Mouse (Mus musculus) liver, embryonic 15.5 days (tissue): ENCODE data around the gene Gm49337. TPM values are rescaled to one million over a fixed set of nuclear protein-coding genes. Genes with fewer than 3 reads are reported as not detected.

Source experiments
- ATAC-seq: fragments of 200-750 bp; cut with Nextera tagmentation; 2 replicates; pipeline ENCODE4 v1.8.0; 2017; ENCODE audit warnings: moderate number of reproducible peaks, mild to moderate bottlenecking, moderate library complexity; ENCODE audit not compliant: insufficient read depth
- H3K27ac ChIP-seq: fragments of 300-500 bp; sonication (generic); replicated peaks from 2 replicates; pipeline ENCODE4 v1.5.1; 2015; ENCODE audit warnings: mild to moderate bottlenecking, inconsistent platforms
- H3K27me3 ChIP-seq: fragments of 300-500 bp; sonication (generic); 2 replicates; pipeline ENCODE4 v1.6.1; 2015; ENCODE audit warnings: mild to moderate bottlenecking, inconsistent platforms
- H3K36me3 ChIP-seq: fragments of 300-500 bp; sonication (generic); replicated peaks from 2 replicates; pipeline ENCODE4 v1.6.1; 2015; ENCODE audit warnings: moderate library complexity, mild to moderate bottlenecking, inconsistent platforms
- H3K4me1 ChIP-seq: fragments of 300-500 bp; sonication (generic); replicated peaks from 2 replicates; pipeline ENCODE4 v1.6.1; 2015; ENCODE audit warnings: inconsistent platforms
- H3K4me2 ChIP-seq: fragments of 300-500 bp; sonication (generic); 2 replicates; pipeline ENCODE4 v1.6.1; 2015; ENCODE audit warnings: moderate library complexity, mild to moderate bottlenecking, inconsistent platforms
- H3K4me3 ChIP-seq: fragments of 300-500 bp; sonication (generic); replicated peaks from 2 replicates; pipeline ENCODE4 v1.5.1; 2015; ENCODE audit warnings: mild to moderate bottlenecking, inconsistent platforms
- H3K9ac ChIP-seq: fragments of 300-500 bp; sonication (generic); 2 replicates; pipeline ENCODE4 v1.6.1; 2015; ENCODE audit warnings: moderate library complexity, mild to moderate bottlenecking, inconsistent platforms
- H3K9me3 ChIP-seq: fragments of 300-500 bp; sonication (generic); replicated peaks from 2 replicates; pipeline ENCODE4 v1.6.1; 2016; ENCODE audit warnings: inconsistent platforms
- WGBS: fragments of 180-500 bp; shearing (Covaris S2); methylation state at CpG from one replicate; pipeline ENCODE4 v1.1.7; 2015; ENCODE audit warnings: mixed read lengths; ENCODE audit not compliant: insufficient replicate concordance; 5-methylcytosine and 5-hydroxymethylcytosine counted together
- polyA plus RNA-seq: library from polyadenylated mRNA; unstranded; fragments of >200 nt; fragmentation: Nextera tagmentation; extraction: Ambion mirVana; gene quantifications from 2 replicates; pipeline ENCODE4 v1.2.1, GENCODE M21; 2015

Gm49337 gene
- polyA plus RNA-seq, 1 experiment from 2014 or later, result not detected

DNA sequence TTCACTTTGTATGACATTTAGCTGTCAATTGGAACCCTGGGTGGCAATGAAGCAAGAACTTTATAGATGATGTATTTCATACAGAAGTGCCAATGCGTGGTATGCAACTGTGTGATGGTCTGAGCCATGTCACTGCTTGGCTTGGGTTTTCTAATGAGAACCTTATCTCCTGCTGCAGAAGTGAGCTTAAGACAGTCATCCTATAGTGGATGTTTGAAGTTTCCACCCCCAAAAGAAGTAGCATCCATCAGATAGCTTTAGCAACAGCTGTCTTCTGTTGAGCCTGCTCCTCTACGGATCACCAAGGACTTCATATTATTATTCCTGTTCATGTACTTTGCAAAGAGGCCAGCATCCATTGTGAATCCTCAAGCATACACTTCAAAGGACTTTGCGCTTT, 76.8 kb downstream of the Gm49337 start:
- no peak for ATAC-seq
- Histone ChIP-seq H3K4me1 (no peaks in the 10 kb centered on the region), H3K9ac (no peak overlapping the region), H3K36me3 (no peaks in the 10 kb centered on the region), H3K27me3 (no peaks in the 10 kb centered on the region), H3K4me2 (no peak overlapping the region), H3K27ac (no peak overlapping the region), H3K9me3 (no peaks in the 10 kb centered on the region), H3K4me3 (no peak overlapping the region)
- WGBS, result 57% methylated on average over 3 of the region's 3 CpGs

DNA sequence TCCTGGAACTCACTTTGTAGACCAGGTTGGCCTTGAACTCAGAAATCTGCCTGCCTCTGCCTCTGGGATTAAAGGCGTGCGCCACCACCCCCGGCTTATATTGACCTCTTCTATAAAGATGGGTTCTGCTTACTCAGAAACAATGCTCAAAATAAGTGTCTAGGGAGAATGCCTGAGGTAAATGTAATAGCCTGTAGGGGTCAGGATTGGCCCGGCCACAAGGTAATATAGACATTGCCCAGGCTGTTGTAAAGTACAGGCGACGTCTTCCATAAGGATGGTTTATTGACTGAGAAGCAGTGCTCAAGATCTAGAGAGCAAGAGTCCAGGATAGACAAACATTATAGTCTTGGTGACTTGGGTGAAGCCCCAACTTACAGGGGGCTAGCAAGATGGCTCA, 95.0 kb downstream of the Gm49337 start:
- no peaks in the 10 kb centered on the region for H3K27me3 ChIP-seq
- WGBS, result 83% methylated on average over 6 of the region's 6 CpGs
- no peaks in the 10 kb centered on the region for H3K36me3 ChIP-seq
- H3K9me3 ChIP-seq, result no peaks in the 10 kb centered on the region
- no peak overlapping the region for H3K9ac ChIP-seq
- H3K4me2 ChIP-seq, result no peak overlapping the region
- no peaks in the 10 kb centered on the region for H3K4me1 ChIP-seq
- H3K27ac ChIP-seq, result no peak overlapping the region
- no peak for ATAC-seq
- H3K4me3 ChIP-seq, result no peak overlapping the region

DNA sequence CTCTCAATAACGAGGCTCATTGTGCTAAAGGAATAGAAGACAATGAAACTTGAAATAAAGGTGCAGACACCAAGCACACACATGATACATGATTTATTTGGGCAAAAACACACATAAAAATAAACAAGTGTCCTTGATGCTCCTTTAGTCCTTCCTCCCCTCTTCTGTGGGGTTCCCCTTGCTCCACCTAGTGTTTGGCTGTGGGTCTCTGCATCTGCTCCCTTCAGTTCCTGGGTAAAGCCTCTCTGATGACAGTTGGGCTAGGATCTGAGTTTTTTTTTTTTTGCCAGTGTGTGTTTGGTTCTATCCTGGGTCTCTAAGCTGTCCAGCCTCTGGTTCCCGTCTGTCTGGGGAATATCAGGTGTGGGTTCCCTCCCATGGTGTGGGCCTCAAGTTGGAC, 109.0 kb downstream of the Gm49337 start:
- no peaks in the 10 kb centered on the region for H3K36me3 ChIP-seq
- H3K27me3 ChIP-seq, result no peaks in the 10 kb centered on the region
- 53% methylated on average over 2 of the region's 2 CpGs for WGBS
- H3K4me3 ChIP-seq, result no peak overlapping the region
- no peak overlapping the region for H3K9ac ChIP-seq
- H3K4me2 ChIP-seq, result no peak overlapping the region
- ATAC-seq, result no peak
- no peaks in the 10 kb centered on the region for H3K9me3 ChIP-seq
- no peak overlapping the region for H3K27ac ChIP-seq
- H3K4me1 ChIP-seq, result no peaks in the 10 kb centered on the region

DNA sequence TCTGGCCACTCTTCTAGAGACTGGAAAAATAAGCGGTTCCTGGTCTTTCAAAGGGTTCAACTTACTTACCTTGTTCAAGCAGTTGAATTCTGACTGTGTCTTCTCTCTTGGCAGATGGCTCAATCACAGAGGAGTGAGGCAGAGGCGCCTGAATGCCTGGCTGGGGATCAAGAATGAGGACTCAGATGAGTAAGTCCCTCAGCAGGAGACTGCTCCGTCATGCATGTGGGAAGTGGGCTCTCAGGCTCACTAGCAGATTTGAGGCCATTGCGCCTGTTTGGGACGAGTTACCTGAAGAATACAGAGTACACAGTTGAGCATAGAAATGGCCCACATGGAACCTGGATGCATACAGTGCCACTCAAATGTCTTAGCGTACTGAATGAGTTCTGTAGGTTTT, 118.4 kb downstream of the Gm49337 start:
- no peak overlapping the region for H3K4me2 ChIP-seq
- H3K9me3 ChIP-seq, result no peaks in the 10 kb centered on the region
- ATAC-seq, result no peak
- H3K36me3 ChIP-seq, result no peaks in the 10 kb centered on the region
- no peaks in the 10 kb centered on the region for H3K4me1 ChIP-seq
- H3K4me3 ChIP-seq, result no peak overlapping the region
- no peak overlapping the region for H3K27ac ChIP-seq
- H3K27me3 ChIP-seq, result no peaks in the 10 kb centered on the region
- 69% methylated on average over 6 of the region's 6 CpGs for WGBS
- no peak overlapping the region for H3K9ac ChIP-seq

DNA sequence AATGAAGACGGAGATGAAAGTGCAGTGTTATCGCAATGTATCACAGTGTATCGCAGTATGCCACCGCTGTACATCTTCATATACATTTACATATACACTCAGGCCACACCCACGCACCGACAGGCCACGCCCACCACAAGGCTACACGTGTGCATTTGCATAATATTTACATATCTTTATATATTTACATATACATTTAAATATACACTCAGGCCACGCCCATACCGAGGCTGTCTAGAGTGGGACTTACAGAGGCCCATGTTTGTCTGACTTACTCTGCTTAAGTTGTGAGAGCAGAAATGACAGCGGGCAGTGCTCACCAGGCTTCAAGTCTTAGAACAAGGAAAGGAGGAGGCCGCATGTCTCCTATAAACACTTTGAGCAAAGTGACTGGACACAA, 120.1 kb downstream of the Gm49337 start:
- H3K4me3 ChIP-seq, result no peak overlapping the region
- H3K4me1 ChIP-seq, result no peaks in the 10 kb centered on the region
- WGBS, result 59% methylated on average over 12 of the region's 12 CpGs
- ATAC-seq, result no peak; the same call in 1 of the 2 replicates
- H3K9ac ChIP-seq, result no peak overlapping the region
- no peaks in the 10 kb centered on the region for H3K9me3 ChIP-seq
- no peaks in the 10 kb centered on the region for H3K36me3 ChIP-seq
- H3K4me2 ChIP-seq, result no peak overlapping the region
- no peak overlapping the region for H3K27ac ChIP-seq
- H3K27me3 ChIP-seq, result no peaks in the 10 kb centered on the region

DNA sequence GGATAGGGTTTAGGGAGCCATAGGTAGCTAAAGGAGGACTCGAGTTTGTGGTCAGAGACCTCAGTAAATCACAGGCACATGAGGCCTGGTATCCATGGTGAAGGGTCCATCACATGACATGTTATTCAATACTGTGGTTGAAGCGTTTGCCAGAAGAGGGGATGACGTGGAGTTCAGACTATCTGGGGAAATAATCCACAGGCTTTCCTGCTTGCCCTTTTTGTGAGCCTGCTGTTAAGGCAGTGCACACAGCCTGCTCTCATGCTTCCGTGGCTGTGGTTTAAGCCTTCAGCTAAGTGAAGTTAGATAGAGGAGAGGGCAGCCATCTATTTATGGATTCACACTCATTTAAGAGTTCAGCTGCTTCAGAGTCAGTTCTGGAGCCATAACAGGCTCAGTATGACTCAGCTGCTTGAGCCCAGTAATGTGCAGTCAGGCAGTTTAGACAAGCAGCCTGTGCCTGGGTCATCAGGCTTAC, 127.7 kb downstream of the Gm49337 start:
- H3K4me1 ChIP-seq, result no peaks in the 10 kb centered on the region
- H3K4me3 ChIP-seq, result no peak overlapping the region
- H3K27ac ChIP-seq, result no peak overlapping the region
- H3K27me3 ChIP-seq, result no peaks in the 10 kb centered on the region
- no peaks in the 10 kb centered on the region for H3K9me3 ChIP-seq
- ATAC-seq, result no peak
- 17% methylated on average over 4 of the region's 4 CpGs for WGBS
- H3K9ac ChIP-seq, result no peak overlapping the region
- H3K4me2 ChIP-seq, result no peak overlapping the region
- no peaks in the 10 kb centered on the region for H3K36me3 ChIP-seq

DNA sequence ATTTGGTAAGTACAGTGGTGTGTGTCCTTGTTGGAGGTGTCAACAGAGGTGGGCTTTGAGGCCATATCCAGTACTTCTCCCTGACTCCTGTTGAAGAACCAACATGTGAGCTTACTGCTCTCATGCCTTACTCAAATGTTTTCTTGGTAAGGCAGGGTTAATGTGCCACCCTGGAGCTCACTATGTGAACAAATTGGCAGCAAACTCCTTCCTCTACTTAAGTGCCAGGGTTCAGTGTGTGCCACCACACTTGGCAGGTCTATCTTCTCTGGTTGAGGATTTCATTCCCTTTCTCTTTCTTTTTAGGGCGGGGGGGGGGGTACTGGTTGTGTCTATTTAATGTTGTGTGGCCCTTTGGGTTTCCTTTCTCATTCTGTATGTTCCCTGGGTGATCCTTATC, 131.4 kb downstream of the Gm49337 start:
- Histone ChIP-seq H3K27ac (no peak overlapping the region), H3K4me2 (no peak overlapping the region), H3K27me3 (no peaks in the 10 kb centered on the region), H3K4me1 (no peaks in the 10 kb centered on the region), H3K36me3 (peaks cover 28% of the 10 kb centered on the region), H3K4me3 (no peak overlapping the region), H3K9ac (no peak overlapping the region), H3K9me3 (no peaks in the 10 kb centered on the region)
- no peak for ATAC-seq
- 16% methylated on average over 1 of the region's 1 CpGs for WGBS

DNA sequence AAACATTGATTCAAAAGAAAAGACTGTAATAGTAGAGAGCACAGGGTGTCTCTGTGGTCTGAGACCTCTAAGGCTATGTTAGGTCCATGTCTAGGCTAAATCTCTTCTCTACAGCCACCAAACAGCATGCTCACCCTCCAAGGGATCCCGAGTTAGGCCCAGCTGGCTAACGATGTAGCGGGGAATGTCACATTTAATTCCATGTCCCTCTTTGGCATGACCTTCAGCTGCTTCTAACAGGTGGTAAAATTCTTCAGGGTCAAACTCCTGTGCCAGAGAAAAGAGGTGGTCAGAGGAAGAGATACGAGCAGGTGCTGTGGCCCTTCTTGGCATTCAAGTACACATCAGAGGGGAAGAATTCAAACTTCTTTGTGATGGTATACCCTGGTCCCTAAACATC, 144.4 kb downstream of the Gm49337 start:
- ATAC-seq, result no peak
- H3K9ac ChIP-seq, result no peak overlapping the region
- no peaks in the 10 kb centered on the region for H3K9me3 ChIP-seq
- no peak overlapping the region for H3K4me3 ChIP-seq
- H3K27me3 ChIP-seq, result no peaks in the 10 kb centered on the region
- H3K27ac ChIP-seq, result no peak overlapping the region
- WGBS, result 76% methylated on average over 4 of the region's 4 CpGs
- H3K4me2 ChIP-seq, result no peak overlapping the region
- H3K36me3 ChIP-seq, result peaks cover 56% of the 10 kb centered on the region
- no peaks in the 10 kb centered on the region for H3K4me1 ChIP-seq

DNA sequence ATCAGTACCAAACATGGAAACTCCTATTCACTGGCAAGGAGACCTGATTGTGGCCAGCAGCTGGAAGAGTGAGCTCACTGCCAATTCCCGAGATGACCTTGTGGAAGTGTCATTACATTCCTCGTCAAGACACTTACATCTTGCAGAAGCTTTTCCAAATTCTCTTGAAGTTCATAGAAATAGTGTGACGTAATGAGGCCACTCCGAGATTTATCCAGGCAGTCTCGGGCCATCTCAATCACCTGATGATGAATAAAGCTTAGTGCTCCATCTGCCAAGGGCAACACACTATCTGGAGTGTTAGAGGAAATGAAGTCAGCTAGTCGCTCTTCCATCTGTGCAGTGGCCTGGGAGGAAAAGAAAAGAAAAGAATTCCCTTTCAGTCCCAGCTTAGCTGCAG, 148.9 kb downstream of the Gm49337 start:
- H3K36me3 ChIP-seq, result peaks cover 36% of the 10 kb centered on the region; the same call in 1 of the 2 replicates
- no peak overlapping the region for H3K4me2 ChIP-seq
- H3K27ac ChIP-seq, result no peak overlapping the region
- H3K9ac ChIP-seq, result no peak overlapping the region
- no peak for ATAC-seq
- no peaks in the 10 kb centered on the region for H3K4me1 ChIP-seq
- H3K27me3 ChIP-seq, result no peaks in the 10 kb centered on the region
- H3K9me3 ChIP-seq, result no peaks in the 10 kb centered on the region
- no peak overlapping the region for H3K4me3 ChIP-seq
- 77% methylated on average over 6 of the region's 6 CpGs for WGBS

DNA sequence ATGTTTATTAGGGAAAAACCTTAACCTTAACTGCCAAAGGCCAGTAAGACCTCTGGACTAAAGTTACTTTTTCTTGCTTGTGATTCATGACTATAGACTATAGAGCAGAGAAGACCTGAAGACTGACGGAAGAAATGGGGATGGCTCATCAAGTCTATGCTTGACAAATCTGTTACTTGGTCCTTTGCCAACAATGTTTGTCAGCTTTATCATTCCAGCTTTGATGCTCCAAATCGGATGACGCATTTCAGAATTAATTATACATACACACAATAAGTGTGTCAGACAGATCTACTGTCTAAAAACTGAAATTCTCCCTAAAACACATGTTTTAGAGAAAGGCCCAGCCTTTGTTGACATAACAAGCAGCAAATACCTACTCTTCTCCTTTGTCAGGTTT, 156.1 kb downstream of the Gm49337 start:
- Histone ChIP-seq H3K4me3 (no peak overlapping the region), H3K9me3 (no peaks in the 10 kb centered on the region), H3K27ac (no peak overlapping the region), H3K36me3 (peaks cover 12% of the 10 kb centered on the region), H3K4me1 (no peaks in the 10 kb centered on the region), H3K4me2 (no peak overlapping the region), H3K27me3 (no peaks in the 10 kb centered on the region), H3K9ac (no peak overlapping the region)
- ATAC-seq, result no peak
- WGBS, result 86% methylated on average over 3 of the region's 3 CpGs

DNA sequence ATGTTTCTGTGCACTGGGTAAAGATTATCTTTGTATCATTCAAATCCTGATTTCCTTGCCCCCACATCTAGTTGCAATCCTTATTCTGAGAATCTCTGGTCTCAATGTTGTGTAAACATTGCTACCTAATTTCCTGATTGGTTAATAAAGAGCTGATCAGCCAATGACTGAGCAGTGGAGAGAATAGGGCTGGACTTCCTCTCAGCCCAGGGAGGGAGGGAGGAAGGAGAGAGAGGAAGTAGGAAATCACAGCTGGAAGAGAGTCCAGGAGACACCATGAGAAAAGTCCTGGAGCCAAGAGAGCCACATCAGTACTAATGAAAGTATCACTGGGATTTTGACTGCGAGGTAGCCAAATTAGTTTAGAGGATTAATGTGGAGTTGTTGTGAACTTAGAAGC, 163.1 kb downstream of the Gm49337 start:
- WGBS, result 55% methylated on average over 1 of the region's 1 CpGs
- Histone ChIP-seq H3K36me3 (no peaks in the 10 kb centered on the region), H3K9ac (no peak overlapping the region), H3K4me2 (no peak overlapping the region), H3K9me3 (no peaks in the 10 kb centered on the region), H3K4me1 (no peaks in the 10 kb centered on the region), H3K27ac (no peak overlapping the region), H3K27me3 (no peaks in the 10 kb centered on the region), H3K4me3 (no peak overlapping the region)
- ATAC-seq, result no peak

DNA sequence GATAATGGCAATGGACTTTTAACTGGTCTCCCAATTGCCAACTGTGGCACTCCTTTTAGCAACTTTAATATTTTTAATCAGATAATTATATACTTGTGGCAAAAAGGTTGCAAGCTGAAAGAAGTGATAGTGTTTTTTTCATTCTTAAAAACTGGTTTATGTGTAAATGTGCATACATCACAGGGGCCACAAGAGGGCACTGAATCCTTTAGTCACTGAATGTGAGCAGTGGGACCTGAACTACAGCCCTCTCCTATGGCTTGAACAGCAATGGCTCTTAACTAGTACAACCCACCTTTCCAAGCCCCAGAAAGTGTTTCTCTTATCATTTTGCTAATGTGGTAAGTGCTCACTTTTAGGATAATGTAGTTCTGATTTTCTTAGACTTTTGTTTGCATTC, 168.9 kb downstream of the Gm49337 start:
- ATAC-seq, result no peak
- H3K9ac ChIP-seq, result no peak overlapping the region
- no peaks in the 10 kb centered on the region for H3K27me3 ChIP-seq
- H3K9me3 ChIP-seq, result no peaks in the 10 kb centered on the region
- no peaks in the 10 kb centered on the region for H3K4me1 ChIP-seq
- no peaks in the 10 kb centered on the region for H3K36me3 ChIP-seq
- H3K27ac ChIP-seq, result no peak overlapping the region
- no peak overlapping the region for H3K4me3 ChIP-seq
- H3K4me2 ChIP-seq, result no peak overlapping the region
